In the genomic region with DNA sequence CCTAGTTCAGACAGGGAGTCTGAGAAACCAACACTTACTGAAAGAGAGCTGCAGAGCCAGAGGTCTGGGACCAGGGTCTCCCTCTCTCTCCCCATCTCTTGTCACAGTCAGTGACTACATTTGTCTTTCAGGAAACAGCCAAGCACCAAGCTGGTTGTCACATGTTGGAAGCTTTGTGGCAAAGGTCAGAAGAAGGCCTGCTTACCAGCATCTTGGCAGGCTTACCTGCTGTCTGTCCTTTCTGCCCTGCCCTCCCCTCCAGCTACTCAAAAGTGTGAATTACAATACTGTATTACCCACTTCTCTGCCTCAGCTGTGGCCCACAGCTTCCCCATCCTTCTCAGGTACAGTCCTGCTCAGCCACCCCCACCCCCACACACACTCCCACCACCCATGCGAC, we compare ENCODE assay signal across 30 mouse cellular contexts. TPM values are rescaled to one million over a fixed set of nuclear protein-coding genes. Genes with fewer than 3 reads are reported as not detected.
DNase-seq lines count a peak whose midpoint lies in the region; ATAC-seq lines count a peak whose summit lies in the region.
"Had no signal": no experiment of that assay in that cellular context is flagged by ENCODE, and none has a peak within 500 bp of the region (broad histone marks: within the 10 kb centered on the region; RNA-seq: fewer than 3 reads in every experiment).

No protein-coding gene starts in this region.

- H3K36me3 ChIP-seq in heart, embryonic 14.5 days (ENCODE audit: control insufficient read depth, insufficient read depth, low read length): no peaks in the 10 kb centered on the region
- no peaks in the 10 kb centered on the region for H3K36me3 ChIP-seq in heart, embryonic 10.5 days
- H3K36me3 ChIP-seq in midbrain, embryonic 11.5 days (ENCODE audit: control insufficient read depth, insufficient read depth, low read length): no peaks in the 10 kb centered on the region
- no peaks in the 10 kb centered on the region for H3K36me3 ChIP-seq in midbrain, embryonic 14.5 days (ENCODE audit: control insufficient read depth, insufficient read depth, low read length)
- H3K36me3 ChIP-seq: embryonic facial prominence, embryonic 13.5 days; forebrain, embryonic 10.5 days; forebrain, embryonic 15.5 days; hindbrain, embryonic 12.5 days; intestine, embryonic 15.5 days; limb, embryonic 10.5 days; limb, embryonic 15.5 days; liver, embryonic 13.5 days; midbrain, embryonic 13.5 days had no signal

- H3K4me3 ChIP-seq in heart, embryonic 14.5 days (ENCODE audit: control insufficient read depth in 1 of 2, insufficient read depth in 1 of 2, low read depth in 1 of 2, low read length in 2 of 2): no peak overlapping the region
- no peak overlapping the region for H3K4me3 ChIP-seq in heart, embryonic 10.5 days
- H3K4me3 ChIP-seq in midbrain, embryonic 11.5 days (ENCODE audit: low read depth, low read length): no peak overlapping the region
- H3K4me3 ChIP-seq in midbrain, embryonic 14.5 days (replicated peaks; ENCODE audit: low read depth, low read length): no peak overlapping the region
- H3K4me3 ChIP-seq: embryonic facial prominence, embryonic 13.5 days; forebrain, embryonic 10.5 days; forebrain, embryonic 15.5 days; hindbrain, embryonic 12.5 days; intestine, embryonic 15.5 days; limb, embryonic 10.5 days; limb, embryonic 15.5 days; liver, embryonic 13.5 days; megakaryocyte, embryonic 14.5 days; midbrain, embryonic 13.5 days had no signal

- H3K27me3 ChIP-seq in heart, embryonic 14.5 days (ENCODE audit: control insufficient read depth, insufficient read depth, low read length): no peaks in the 10 kb centered on the region
- 0 out of 2 replicates have a peak, but pooled peaks cover 3% of the 10 kb centered on the region for H3K27me3 ChIP-seq in heart, embryonic 10.5 days (ENCODE audit: insufficient read depth, poor library complexity, severe bottlenecking)
- H3K27me3 ChIP-seq in midbrain, embryonic 11.5 days (ENCODE audit: control insufficient read depth, insufficient read depth, low read length): no peaks in the 10 kb centered on the region
- H3K27me3 ChIP-seq in midbrain, embryonic 14.5 days (ENCODE audit: control insufficient read depth, insufficient read depth, low read length): no peaks in the 10 kb centered on the region
- H3K27me3 ChIP-seq: embryonic facial prominence, embryonic 13.5 days; forebrain, embryonic 15.5 days; hindbrain, embryonic 12.5 days; intestine, embryonic 15.5 days; limb, embryonic 15.5 days; liver, embryonic 13.5 days; midbrain, embryonic 13.5 days had no signal

- 0 out of 2 replicates have a peak overlapping the region, but pooled peaks have one; percentile 36 for H3K9ac ChIP-seq in heart, embryonic 14.5 days (ENCODE audit: low read length)
- H3K9ac ChIP-seq in midbrain, embryonic 11.5 days (ENCODE audit: low read length): no peak overlapping the region
- no peak overlapping the region for H3K9ac ChIP-seq in midbrain, embryonic 14.5 days (replicated peaks; ENCODE audit: low read length)
- H3K9ac ChIP-seq: embryonic facial prominence, embryonic 13.5 days; forebrain, embryonic 15.5 days; hindbrain, embryonic 12.5 days; intestine, embryonic 15.5 days; limb, embryonic 15.5 days; liver, embryonic 13.5 days; midbrain, embryonic 13.5 days had no signal

- DNase-seq in heart, adult 11 months: peak; percentile 91
- no peak for DNase-seq in heart, adult 8-10 months (ENCODE audit: low spot score)
- no peak for DNase-seq in heart, embryonic 10.5 days (ENCODE audit: low spot score)
- peak; percentile 53 for DNase-seq in midbrain, embryonic 11.5 days (ENCODE audit: low spot score, missing footprints)
- no peak for DNase-seq in midbrain, embryonic 14.5 days
- DNase-seq in left cerebral cortex, adult 8-10 months (ENCODE audit: low spot score in 2 of 2): no peak
- DNase-seq: adrenal gland, postnatal 25 days; cerebellum, adult 18-20 months; cerebellum, postnatal 10 days; kidney, adult 9 months; kidney, postnatal 4 days; liver, embryonic 13.5 days; lung, adult 18-20 months; lung, postnatal 4 days; retina, postnatal 1 day; right cerebral cortex, postnatal 14 days; thymus, postnatal 4 days had no signal

- H3K4me2 ChIP-seq in heart, embryonic 14.5 days (ENCODE audit: low read length): peak overlapping the region; percentile 25; the same call in 1 of the 2 replicates
- no peak overlapping the region for H3K4me2 ChIP-seq in midbrain, embryonic 11.5 days
- no peak overlapping the region for H3K4me2 ChIP-seq in midbrain, embryonic 14.5 days (ENCODE audit: low read length)
- H3K4me2 ChIP-seq: embryonic facial prominence, embryonic 13.5 days; forebrain, embryonic 15.5 days; hindbrain, embryonic 12.5 days; intestine, embryonic 15.5 days; limb, embryonic 15.5 days; liver, embryonic 13.5 days; midbrain, embryonic 13.5 days had no signal

- 80% methylated on average over 1 of the region's 1 CpGs for WGBS in heart, embryonic 14.5 days
- WGBS in heart, embryonic 10.5 days: 85% methylated on average over 1 of the region's 1 CpGs
- WGBS in midbrain, embryonic 11.5 days: 73% methylated on average over 1 of the region's 1 CpGs
- 86% methylated on average over 1 of the region's 1 CpGs for WGBS in midbrain, embryonic 14.5 days

- H3K4me1 ChIP-seq in heart, embryonic 14.5 days (ENCODE audit: control insufficient read depth in 2 of 2, insufficient read depth in 2 of 2, low read length in 2 of 2): peaks cover 6 to 13% of the 10 kb centered on the region in 2 experiments
- H3K4me1 ChIP-seq in heart, embryonic 10.5 days: peaks cover 9% of the 10 kb centered on the region; the same call in 1 of the 2 replicates
- H3K4me1 ChIP-seq in midbrain, embryonic 11.5 days (ENCODE audit: control insufficient read depth, insufficient read depth, low read length): 0 out of 2 replicates have a peak, but pooled peaks cover 4% of the 10 kb centered on the region
- 0 out of 2 replicates have a peak, but pooled peaks cover 5% of the 10 kb centered on the region for H3K4me1 ChIP-seq in midbrain, embryonic 14.5 days (ENCODE audit: control insufficient read depth, insufficient read depth, low read length)

- no peak for ATAC-seq in heart, embryonic 14.5 days (ENCODE audit: insufficient number of reproducible peaks, insufficient read depth, low FRiP score, low read depth)
- ATAC-seq in midbrain, embryonic 11.5 days (ENCODE audit: low FRiP score): no peak
- no peak for ATAC-seq in midbrain, embryonic 14.5 days (ENCODE audit: low FRiP score, low TSS enrichment)
- ATAC-seq: CD4-positive, CD25-positive, alpha-beta regulatory T cell, adult 4 months; forebrain, embryonic 15.5 days; hindbrain, postnatal 0 days; intestine, embryonic 15.5 days; lung, postnatal 0 days; midbrain, embryonic 13.5 days had no signal

- H3K9me3 ChIP-seq in heart, embryonic 14.5 days (ENCODE audit: control insufficient read depth, low read length): no peaks in the 10 kb centered on the region
- no peaks in the 10 kb centered on the region for H3K9me3 ChIP-seq in heart, embryonic 10.5 days
- no peaks in the 10 kb centered on the region for H3K9me3 ChIP-seq in midbrain, embryonic 11.5 days (ENCODE audit: control insufficient read depth, low read length)
- H3K9me3 ChIP-seq in midbrain, embryonic 14.5 days (ENCODE audit: control insufficient read depth, low read length): no peaks in the 10 kb centered on the region
- H3K9me3 ChIP-seq: forebrain, embryonic 15.5 days; intestine, embryonic 15.5 days; limb, embryonic 15.5 days; midbrain, embryonic 13.5 days had no signal

- H3K27ac ChIP-seq in heart, embryonic 14.5 days (replicated peaks in 1 of 2; ENCODE audit: control insufficient read depth in 1 of 2, insufficient read depth in 1 of 2, low read depth in 2 of 2, low read length in 2 of 2): peak overlapping the region in 1 of 2 experiments; percentile 74; a peak in 2 of 4 replicates
- H3K27ac ChIP-seq in heart, embryonic 10.5 days: no peak overlapping the region; the same call in 1 of the 2 replicates
- no peak overlapping the region for H3K27ac ChIP-seq in midbrain, embryonic 11.5 days (ENCODE audit: low read depth, low read length)
- H3K27ac ChIP-seq in midbrain, embryonic 14.5 days (replicated peaks; ENCODE audit: low read depth, low read length): no peak overlapping the region
- H3K27ac ChIP-seq: embryonic facial prominence, embryonic 13.5 days; forebrain, embryonic 10.5 days; forebrain, embryonic 15.5 days; hindbrain, embryonic 12.5 days; hindbrain, postnatal 0 days; intestine, embryonic 15.5 days; limb, embryonic 10.5 days; limb, embryonic 15.5 days; liver, embryonic 13.5 days; midbrain, embryonic 13.5 days had no signal

RNA-seq across cellular contexts. Expression of a gene that starts 24.4 kb away (rescaled TPM):
- 1 to 10 TPM; 6.2 to 9.1 (median 6.8) TPM for total RNA-seq in heart, adult 8-10 months (2022)
- polyA plus RNA-seq in heart, embryonic 14.5 days (2014; fragmentation: Nextera tagmentation; extraction: Ambion mirVana): 4.6 and 5.6 TPM in 2 replicates
- 5.4 and 5.8 TPM in 2 replicates for polyA plus RNA-seq in heart, embryonic 10.5 days (2016; fragmentation: Nextera tagmentation; extraction: Ambion mirVana)
- polyA plus RNA-seq in midbrain, embryonic 11.5 days (2014; fragmentation: Nextera tagmentation; extraction: Ambion mirVana): 7.7 and 8.3 TPM in 2 replicates
- polyA plus RNA-seq in midbrain, embryonic 14.5 days (2014; fragmentation: Nextera tagmentation; extraction: Ambion mirVana): 3.8 and 6.1 TPM in 2 replicates
- total RNA-seq in left cerebral cortex, adult 8-10 months (2022): 1 to 10 TPM; 4.6 to 6.6 (median 4.7) TPM

Comparison
In these comparisons a context has a peak if more than half of its experiments do, and no peak if none do; other contexts are left out.
1. DNase-seq: peak in heart, adult 11 months (single experiment) and midbrain, embryonic 11.5 days (single experiment); none in heart, adult 8-10 months (single experiment), heart, embryonic 10.5 days (single experiment), midbrain, embryonic 14.5 days (single experiment) and left cerebral cortex, adult 8-10 months (0 of 2).